Comparison of ENCODE assay signal across 7 mouse cellular contexts in genomic region chr1:64690213-64691013, GRCm38 (mm10). TPM values are rescaled to one million over a fixed set of nuclear protein-coding genes. Genes with fewer than 3 reads are reported as not detected.
DNase-seq lines count a peak whose midpoint lies in the region; ATAC-seq lines count a peak whose summit lies in the region.

Gene Ccnyl1 (plus strand): TSS chr1:64690455.

- ATAC-seq in embryonic facial prominence, embryonic 11.5 days (replicated peaks; ENCODE audit: insufficient number of reproducible peaks, low FRiP score, low TSS enrichment, low read depth): peak; percentile 99
- ATAC-seq in granulocyte monocyte progenitor cell, adult 5-6 weeks (replicated peaks; ENCODE audit: poor library complexity, severe bottlenecking): peak; percentile 94
- ATAC-seq in midbrain, embryonic 13.5 days: peak; percentile 99

- peak; percentile 99 for DNase-seq in adrenal gland, postnatal 14 days
- DNase-seq in embryonic facial prominence, embryonic 11.5 days (ENCODE audit: low spot score): peak; percentile 99
- peak; percentile 99 for DNase-seq in kidney, adult 11 months
- DNase-seq in limb, embryonic 10.5 days (ENCODE audit: low spot score): peak; percentile 99
- peak; percentile 98 for DNase-seq in spleen, adult 12 weeks (ENCODE audit: low spot score)

- H3K9ac ChIP-seq in embryonic facial prominence, embryonic 11.5 days (replicated peaks; ENCODE audit: low read length): peak within 1 kb of the TSS; percentile 78
- peak within 1 kb of the TSS; percentile 93 for H3K9ac ChIP-seq in midbrain, embryonic 13.5 days (replicated peaks)

- peak within 1 kb of the TSS; percentile 68 for H3K4me2 ChIP-seq in embryonic facial prominence, embryonic 11.5 days (ENCODE audit: low read depth, low read length)
- peak within 1 kb of the TSS; percentile 89 for H3K4me2 ChIP-seq in midbrain, embryonic 13.5 days (replicated peaks)

- H3K27ac ChIP-seq in embryonic facial prominence, embryonic 11.5 days (replicated peaks; ENCODE audit: low read depth, low read length): peak within 1 kb of the TSS; percentile 45; the same call in 1 of the 2 replicates
- H3K27ac ChIP-seq in limb, embryonic 10.5 days: peak within 1 kb of the TSS; percentile 86
- peak within 1 kb of the TSS; percentile 79 for H3K27ac ChIP-seq in midbrain, embryonic 13.5 days

- under 1% methylated on average over 58 of the region's 71 CpGs for WGBS in embryonic facial prominence, embryonic 11.5 days
- WGBS in limb, embryonic 10.5 days: under 1% methylated on average over 71 of the region's 71 CpGs
- under 1% methylated on average over 60 of the region's 71 CpGs for WGBS in midbrain, embryonic 13.5 days

- H3K4me1 ChIP-seq in embryonic facial prominence, embryonic 11.5 days (ENCODE audit: control insufficient read depth, insufficient read depth, low read length): no peaks in the 10 kb centered on the region; the same call in 1 of the 2 replicates
- H3K4me1 ChIP-seq in limb, embryonic 10.5 days: peaks cover 32% of the 10 kb centered on the region
- peaks cover 45% of the 10 kb centered on the region for H3K4me1 ChIP-seq in midbrain, embryonic 13.5 days (replicated peaks)

- H3K27me3 ChIP-seq in embryonic facial prominence, embryonic 11.5 days (ENCODE audit: control insufficient read depth, insufficient read depth, low read length): no peaks in the 10 kb centered on the region
- no peaks in the 10 kb centered on the region for H3K27me3 ChIP-seq in limb, embryonic 10.5 days (ENCODE audit: low read depth, poor library complexity, severe bottlenecking)
- no peaks in the 10 kb centered on the region for H3K27me3 ChIP-seq in midbrain, embryonic 13.5 days

- no peaks in the 10 kb centered on the region for H3K36me3 ChIP-seq in embryonic facial prominence, embryonic 11.5 days (replicated peaks; ENCODE audit: control insufficient read depth, insufficient read depth, low read depth, low read length)
- H3K36me3 ChIP-seq in limb, embryonic 10.5 days: 0 out of 2 replicates have a peak, but pooled peaks cover 4% of the 10 kb centered on the region
- H3K36me3 ChIP-seq in midbrain, embryonic 13.5 days: no peaks in the 10 kb centered on the region

- H3K9me3 ChIP-seq in embryonic facial prominence, embryonic 11.5 days (replicated peaks; ENCODE audit: control insufficient read depth, low read length): no peaks in the 10 kb centered on the region
- no peaks in the 10 kb centered on the region for H3K9me3 ChIP-seq in limb, embryonic 10.5 days (replicated peaks)
- no peaks in the 10 kb centered on the region for H3K9me3 ChIP-seq in midbrain, embryonic 13.5 days

- peak within 1 kb of the TSS; percentile 86 for H3K4me3 ChIP-seq in embryonic facial prominence, embryonic 11.5 days (ENCODE audit: low read depth, low read length)
- H3K4me3 ChIP-seq in limb, embryonic 10.5 days: peak within 1 kb of the TSS; percentile 80
- H3K4me3 ChIP-seq in midbrain, embryonic 13.5 days (replicated peaks): peak within 1 kb of the TSS; percentile 92

RNA-seq across cellular contexts. Expression of gene Ccnyl1, which starts in this region (rescaled TPM):
- 22.7 and 24.0 TPM in 2 replicates for total RNA-seq in adrenal gland, postnatal 14 days (2021)
- polyA plus RNA-seq in embryonic facial prominence, embryonic 11.5 days (2014; fragmentation: Nextera tagmentation; extraction: Ambion mirVana): 10.9 and 13.7 TPM in 2 replicates
- total RNA-seq in granulocyte monocyte progenitor cell, adult 5-6 weeks (2014; fragmentation: Nextera tagmentation): 7.6 and 7.8 TPM in 2 replicates
- 5.1 and 7.6 TPM in 2 replicates for total RNA-seq in granulocyte monocyte progenitor cell, adult 5-6 weeks (2017)
- polyA plus RNA-seq in limb, embryonic 10.5 days (2016; fragmentation: Nextera tagmentation; extraction: Ambion mirVana): 6.4 TPM in 2 replicates
- polyA plus RNA-seq in midbrain, embryonic 13.5 days (2015; fragmentation: Nextera tagmentation; extraction: Ambion mirVana): 5.0 and 6.0 TPM in 2 replicates

Comparison
In these comparisons a context has a peak if more than half of its experiments do, and no peak if none do; other contexts are left out.
1. Peak in every context shown above with its lines: DNase-seq, ATAC-seq, H3K4me3 ChIP-seq and H3K27ac ChIP-seq.